Mouse (Mus musculus) right cerebral cortex, adult 18-20 months (tissue): ENCODE results near the gene Wdpcp.
"Not testable (repeated sequence)": the region's sequence is repeated elsewhere in the genome, so short reads cannot be mapped to it uniquely, and the experiment has no call there.

Source experiments
- DNase-seq: peaks from one replicate; pipeline ENCODE4 v3.0.0; 2022; ENCODE audit warnings: mixed read lengths

Gene Wdpcp

DNA sequence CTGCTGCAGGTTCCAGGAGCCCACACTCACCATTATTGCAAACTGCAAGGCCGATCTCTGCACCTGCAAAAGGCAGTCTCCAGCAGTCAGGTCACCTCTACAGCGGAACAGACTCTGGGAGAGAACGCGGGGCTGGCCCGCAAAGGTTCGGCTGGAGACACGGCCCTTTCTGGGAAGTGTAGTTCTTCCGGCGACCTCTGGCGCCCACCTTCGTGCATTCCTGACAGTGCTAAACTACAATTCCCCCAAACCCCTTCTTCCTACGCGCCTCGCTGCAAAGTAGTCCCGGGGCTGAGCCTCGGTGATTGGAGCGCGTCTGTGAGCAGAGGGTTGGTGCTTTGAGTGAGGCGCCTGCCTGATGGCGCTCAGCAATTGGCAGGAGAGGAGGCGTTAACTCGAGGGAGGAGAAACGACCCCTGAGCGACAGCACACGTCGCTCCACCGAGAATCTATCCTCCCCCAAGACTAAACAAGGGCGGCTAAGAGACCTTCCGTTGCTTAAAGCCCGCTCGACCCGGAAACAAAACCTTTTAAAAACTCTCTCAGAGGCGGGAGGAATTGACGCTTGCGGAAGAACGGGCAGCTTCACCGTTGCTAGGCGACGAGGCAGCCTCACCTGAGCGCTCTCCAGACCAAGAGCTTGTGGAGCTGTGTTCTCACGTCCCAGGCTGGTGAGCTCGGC, at the start of gene Wdpcp, which contains the start of gene Mdh1:
Wdpcp (plus strand) TSS at position 536 of the 682 bp plus-strand sequence.
Mdh1 (minus strand) TSS at position 668 of the 682 bp plus-strand sequence.
- peak; percentile 99 for DNase-seq

DNA sequence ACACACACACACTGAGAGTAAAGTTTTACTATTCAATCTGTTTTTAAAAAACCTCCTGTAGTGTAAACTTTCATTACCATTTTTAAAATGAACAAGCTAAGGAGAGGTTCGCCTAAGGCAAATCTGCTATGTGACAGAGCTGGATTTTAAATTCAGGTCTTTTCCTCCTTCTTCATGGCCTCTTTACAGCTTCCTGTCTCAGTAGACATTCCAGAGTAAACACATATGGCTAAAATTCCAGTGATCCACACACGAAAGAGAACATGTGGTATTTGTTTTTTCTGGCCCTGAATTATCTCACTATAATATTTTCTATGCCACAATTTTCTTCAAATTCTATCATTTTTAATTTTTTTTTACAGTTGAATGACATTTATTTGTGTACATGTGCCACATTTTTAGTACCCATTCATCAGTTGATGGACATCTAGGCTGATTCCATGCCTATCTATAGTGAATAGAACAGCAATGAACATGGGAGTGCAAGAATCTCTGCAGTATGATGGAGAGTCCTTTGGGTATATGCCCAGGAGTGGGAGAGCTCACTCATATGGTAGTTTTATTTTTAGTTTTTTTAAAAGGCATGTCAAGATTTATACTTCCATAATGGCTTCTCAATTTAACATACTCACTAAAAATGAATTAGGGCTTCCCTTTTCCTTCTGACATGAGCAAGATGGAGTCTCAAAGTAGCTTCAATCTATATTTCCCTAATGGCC, 43.2 kb upstream of the Wdpcp start:
- no peak for DNase-seq

DNA sequence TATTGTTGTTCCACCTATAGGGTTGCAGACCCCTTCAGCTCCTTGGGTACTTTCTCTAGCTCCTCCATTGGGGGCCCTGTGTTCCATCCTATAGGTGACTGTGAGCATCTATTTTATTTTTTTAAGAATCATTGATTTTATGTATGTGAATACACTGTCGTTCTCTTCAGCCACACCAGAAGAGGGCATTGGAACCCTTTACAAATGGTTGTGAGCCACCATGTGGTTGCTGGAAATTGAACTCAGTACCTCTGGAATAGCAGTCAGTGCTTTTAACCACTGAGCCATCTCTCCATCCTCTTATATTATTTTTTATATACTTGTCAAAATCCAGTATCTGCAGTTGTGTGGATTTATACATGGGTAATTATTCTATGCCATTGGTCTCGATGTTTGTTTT, 41.2 kb upstream of the Wdpcp start:
- DNase-seq: not testable (repeated sequence)

DNA sequence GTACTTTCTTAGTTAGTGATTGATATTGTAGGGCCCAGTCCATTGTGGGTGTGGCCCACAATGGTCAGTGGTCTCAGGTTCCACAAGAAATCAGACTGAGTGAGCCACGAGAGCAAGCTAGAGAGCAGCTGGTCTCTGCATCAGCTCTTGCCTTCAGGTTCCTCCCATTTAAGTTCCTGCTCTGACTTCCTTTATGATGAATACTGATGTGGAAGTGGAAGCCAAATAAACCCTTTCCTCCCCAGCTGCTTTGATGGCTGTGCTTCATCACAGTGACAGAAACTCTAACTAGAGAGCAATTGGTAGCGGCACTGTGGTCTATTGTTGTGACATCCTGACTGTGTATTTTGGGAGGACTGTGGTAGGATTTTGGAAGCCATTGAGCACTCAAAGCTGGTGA, 32.0 kb upstream of the Wdpcp start:
- no peak for DNase-seq

DNA sequence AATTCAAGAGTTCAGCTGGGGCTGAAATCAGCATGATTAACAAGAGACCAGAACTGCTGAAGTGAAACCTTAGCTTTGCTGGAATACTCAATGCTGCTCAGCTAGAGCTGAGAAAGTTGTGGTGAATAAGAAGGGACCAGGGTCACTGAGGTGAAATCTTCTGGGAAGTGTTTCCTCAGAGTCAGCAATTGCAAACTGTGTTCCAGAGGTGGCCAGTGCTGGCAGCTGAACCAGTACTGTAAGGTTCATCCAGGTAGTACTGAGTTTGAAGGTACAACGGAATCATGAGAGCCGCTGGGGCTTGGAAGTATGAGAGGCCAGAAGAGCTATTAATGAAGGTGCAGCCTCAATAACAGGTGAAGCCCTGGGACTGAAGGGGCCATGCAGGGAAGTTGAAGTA, 31.4 kb upstream of the Wdpcp start:
- DNase-seq: no peak

DNA sequence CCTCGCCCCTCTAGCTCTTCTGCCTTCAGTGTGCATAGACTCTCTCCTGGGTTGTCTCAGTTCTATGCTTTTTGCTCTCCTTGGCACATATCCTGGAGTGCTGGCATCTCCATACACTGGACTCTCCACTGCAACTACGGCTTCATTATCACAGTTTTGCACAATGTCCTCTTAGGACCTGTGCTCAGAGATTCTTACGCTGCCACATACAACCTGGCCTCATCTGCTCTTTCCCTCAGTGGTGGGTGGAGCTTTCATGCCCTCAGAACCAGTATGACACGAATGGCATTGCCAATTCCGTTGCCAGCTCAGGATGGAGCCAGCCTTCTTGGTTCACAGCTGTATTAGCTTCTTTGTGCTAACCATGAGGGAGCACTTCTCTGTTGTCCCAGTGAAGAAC, 29.3 kb upstream of the Wdpcp start:
- DNase-seq: no peak

DNA sequence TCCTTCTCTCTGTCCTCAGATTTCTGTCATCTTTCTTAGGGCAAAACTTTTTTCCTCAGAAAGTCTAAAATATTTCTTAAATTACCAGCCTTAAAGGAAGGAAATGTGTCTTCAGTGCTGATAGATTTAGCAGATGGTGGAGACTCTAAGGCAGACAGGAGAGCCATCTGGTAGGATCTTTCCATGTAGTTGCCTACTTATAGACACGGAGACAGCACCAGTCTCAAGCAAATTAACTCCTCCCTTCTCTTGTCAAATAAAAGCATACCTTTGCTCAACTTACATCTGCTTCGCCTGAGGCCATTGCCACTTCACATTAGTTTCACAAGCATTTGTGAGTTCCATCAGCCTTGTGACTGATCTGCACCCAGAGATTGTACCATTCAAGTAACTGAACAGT, 27.0 kb upstream of the Wdpcp start:
- DNase-seq: peak; percentile 42

DNA sequence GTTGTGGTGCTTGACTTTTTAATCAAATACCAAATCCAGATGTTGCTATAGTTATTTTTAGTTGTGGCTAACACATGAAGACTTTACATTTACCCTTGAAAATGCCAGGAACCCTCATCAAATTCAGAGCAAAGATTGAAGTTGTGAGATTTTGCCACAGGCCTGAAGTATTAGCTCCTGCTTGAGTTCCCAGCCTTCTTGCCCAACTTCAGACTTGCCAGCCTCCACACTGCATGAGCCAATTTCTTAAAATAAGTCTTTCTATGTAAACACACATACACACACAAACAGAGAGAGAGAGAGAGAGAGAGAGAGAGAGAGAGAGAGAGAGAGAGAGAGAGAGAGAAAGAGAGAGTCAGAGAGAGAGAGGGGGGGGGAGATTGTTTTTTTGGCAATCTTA, 26.1 kb upstream of the Wdpcp start:
- DNase-seq: no peak

DNA sequence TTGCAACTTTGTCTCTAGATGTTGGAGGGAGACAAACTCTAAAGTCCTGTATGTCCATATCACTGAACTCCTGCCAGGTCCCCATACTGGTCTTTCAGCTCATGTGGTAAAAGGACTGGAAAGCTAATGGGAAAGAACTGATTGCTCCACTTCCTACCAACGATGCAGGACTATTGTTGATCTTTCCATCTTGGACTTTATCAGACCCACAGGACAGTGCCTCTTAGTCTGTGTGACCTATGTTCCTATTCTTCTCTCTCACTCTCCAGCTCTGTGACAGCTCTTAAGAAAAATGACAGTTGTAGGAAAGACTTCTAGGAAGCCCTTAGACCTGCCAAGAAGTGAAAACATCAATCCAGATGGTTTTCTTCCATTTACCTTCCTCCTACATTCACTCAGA, 25.4 kb upstream of the Wdpcp start:
- no peak for DNase-seq

DNA sequence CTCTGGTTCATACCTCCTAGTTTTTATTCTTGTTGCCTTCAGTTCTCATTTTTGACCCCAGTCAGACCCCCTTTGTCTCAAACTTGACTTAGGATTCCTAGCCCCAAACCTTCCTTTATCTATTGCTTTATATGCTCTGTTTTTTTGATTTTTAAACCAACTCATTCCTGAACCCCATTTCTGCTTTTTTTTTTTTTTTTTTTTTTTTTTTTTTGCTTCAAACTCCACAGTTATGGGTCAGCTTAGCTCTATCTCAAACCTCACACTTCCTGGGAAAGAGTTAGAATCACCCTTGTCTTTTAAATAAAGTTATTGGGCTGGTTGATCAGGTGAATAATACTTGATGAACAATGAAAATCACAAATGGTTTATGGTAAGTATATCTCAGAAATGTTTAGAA, 24.5 kb upstream of the Wdpcp start:
- no peak for DNase-seq

DNA sequence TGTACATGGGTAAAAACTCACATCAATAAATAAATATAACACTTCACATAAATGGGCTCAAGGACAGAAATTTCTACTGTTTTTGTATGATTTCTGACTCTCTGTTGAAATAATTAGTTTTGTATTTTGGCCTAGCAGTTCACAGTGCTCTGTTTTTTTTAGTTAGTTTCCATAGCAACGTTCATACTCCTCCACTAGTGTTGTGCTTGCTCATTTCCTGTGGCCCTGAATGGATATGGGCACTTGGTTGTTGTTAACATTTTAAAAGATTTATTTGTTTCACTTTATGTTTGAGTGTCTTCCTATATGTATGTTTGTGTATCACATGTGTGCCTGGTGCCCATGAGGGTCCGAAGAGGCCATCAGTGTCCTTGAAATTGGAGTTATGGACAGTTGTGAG, 23.0 kb upstream of the Wdpcp start:
- no peak for DNase-seq

DNA sequence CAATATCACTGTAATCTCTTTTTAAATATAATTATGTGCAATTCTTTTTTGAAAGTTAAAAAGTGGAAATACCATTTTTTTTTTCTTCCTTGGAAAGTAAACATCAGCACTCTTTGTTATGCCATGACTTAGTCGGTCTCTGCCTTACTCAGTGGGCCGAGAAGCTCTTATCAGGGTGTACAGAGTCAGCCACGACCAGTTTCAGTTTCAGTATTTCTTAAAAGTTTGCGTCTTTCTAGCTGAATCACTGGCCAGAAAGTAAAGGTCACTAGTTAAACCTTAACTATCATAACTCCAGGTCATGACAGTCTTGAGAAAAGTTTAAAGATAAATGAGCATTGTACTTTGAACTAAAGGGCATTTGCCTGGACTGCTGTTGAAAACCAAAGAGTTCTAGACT, 22.3 kb upstream of the Wdpcp start:
- DNase-seq: no peak

DNA sequence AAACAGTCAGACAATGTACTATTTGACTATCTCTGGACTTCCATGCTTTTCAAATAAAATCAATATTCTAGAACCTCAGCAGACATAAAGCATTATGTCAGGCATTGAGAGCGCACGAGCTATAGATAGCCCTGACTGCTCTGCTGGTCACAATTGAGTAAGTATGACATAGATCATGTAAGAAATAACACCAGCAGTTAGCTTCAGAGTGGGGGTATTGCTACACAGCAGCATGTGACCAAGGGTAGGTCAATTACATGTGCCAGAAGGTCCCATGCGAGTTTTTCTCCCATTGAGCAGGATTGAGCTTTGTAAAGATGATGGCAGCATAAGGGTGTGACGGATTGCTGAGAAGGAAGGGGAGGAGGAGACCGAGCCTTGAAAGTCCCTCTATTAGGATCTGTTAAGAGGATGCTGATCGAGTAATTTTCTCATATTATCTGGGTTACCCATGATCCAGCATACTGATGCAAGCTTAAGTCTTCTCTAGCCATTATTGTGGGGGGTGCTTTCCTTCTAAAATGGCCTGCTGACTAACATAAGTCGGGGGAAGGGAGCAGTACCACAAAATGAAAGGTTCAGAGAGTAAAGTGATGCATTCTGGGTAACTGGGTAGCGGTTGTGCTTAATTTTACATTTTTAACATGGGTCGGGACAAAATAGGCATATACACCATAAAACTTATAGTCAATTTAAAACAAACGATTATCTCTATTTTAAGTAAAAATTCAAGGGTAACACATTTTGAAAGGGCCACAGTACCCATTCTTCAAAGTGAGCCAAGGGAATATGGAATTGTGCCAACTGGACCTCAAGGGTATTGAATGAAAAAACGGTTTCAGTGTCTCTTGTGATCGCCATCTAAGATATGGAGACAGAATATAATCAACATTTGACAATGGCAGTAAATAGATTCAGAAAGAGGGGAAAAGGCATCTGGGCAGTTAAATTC, 21.5 kb upstream of the Wdpcp start:
- no peak for DNase-seq

DNA sequence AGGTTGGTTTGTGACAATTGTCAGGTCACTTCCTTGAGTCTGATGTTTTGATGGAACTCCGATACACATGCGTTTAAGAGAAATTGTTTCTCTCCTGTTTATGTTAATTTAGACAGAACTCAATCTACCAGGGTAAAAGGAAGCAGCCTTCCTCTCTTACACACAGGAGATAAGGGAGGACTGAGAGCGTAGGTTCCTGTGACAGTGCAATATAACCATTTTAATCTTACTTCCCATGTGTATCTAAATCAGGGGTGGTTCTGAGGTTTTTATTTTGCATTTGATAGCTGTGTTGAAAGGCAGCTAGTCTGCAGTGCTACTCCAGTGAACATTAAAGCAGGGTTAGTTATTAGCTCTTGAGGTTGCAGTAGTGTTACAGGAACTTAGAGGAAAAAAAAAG, 20.0 kb upstream of the Wdpcp start:
- DNase-seq: no peak

DNA sequence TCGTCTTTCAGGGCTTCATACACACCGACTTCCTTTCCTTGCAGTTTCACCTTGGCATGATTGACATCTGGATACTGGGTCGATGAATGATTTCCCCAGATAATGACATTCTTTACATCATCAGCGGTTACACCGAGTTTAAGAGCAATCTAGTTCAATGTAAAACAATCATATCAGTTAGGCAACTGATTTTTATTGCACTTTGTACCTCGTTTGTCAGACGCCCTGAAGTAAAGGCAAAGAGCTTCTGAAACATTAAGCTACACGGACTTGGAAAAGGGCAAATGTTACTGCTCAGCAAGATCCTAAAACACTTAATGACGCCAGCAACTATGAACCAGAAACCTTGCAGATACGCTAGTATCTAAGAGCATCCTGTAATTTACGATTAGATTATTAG, 12.3 kb upstream of the Wdpcp start:
- no peak for DNase-seq

DNA sequence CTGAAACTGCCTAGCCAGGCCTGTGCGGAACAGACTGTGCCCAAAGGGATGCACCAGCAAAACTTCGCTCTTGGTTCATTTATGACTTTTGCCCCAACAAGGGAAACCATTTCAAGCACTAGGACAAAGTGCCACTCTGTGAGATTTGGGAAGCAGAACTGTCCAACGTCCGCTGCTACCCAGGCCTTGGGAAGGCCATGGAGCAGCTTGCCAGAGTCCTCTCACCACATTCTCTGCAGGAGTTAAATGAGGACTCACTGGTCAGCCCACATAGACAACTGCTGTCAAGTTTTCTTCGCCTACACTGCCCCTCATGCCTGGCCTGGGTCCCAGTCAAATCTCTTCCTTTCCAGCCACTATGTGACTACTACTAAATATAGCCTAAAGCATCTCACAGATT, 10.7 kb upstream of the Wdpcp start:
- peak; percentile 35 for DNase-seq

DNA sequence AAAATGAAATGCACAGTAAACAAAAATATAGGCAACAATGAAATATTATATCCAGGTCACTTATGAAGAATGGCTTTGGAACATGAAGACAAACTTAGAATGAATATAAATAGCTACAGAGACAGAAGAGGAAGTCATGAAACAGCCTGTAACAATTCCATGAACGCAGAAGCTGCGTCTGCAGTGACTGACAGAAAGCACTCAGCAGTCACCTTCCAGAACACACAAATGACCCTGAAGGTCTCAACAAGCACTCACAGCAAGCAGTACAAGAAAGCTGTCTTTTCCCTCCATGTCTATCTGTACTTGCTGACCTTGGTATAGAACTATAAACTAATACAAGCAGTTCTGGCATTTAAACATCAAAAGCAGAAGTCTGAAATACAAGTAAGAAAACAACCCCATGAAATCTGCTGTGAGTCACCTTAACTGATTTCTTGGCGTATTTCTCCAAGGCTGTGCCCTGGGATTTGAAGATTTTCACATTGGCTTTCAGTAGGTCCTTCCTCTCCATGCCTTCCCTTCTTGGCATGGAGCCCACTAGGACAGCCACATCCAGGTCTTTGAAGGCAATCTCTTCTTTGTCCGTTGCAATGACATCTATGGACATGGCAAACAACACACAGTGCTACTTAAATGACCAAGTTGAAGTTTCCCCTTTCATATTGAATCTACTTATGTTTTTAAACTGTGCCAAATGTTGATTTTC, 8.3 kb upstream of the Wdpcp start:
- DNase-seq: no peak

DNA sequence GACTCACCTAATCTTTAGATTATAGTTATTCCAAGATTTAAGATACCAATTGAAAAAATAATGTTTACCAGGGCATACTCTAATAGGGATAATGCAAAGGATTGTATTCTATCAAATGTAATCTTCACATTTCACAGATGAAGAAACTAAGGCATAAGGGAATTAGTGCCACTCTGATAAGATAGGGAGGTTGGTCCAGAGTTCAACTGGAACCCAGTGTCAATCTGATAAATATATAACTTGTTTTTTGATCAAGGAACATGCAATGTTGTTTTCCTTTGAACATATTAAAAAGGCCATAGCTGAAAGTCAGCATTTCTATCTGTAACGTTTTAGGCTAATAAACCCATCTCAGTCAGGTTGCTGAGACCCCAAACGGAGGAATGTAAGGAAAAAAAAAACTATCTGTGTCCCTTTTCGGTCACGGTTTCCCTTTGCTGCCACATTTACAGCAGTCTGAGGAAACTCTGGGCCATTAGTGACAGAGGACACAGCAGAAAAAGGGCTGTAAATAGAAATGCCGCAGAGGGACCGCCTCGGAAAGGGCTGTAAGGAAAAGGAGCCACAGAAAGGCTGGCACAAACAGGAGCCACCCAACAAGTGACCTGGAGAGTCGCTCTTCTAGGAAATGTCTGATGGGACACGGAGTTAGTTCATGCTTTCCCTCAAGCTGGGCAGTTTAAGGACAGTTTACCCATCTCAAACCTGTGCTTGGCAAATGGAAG, 7.2 kb upstream of the Wdpcp start:
- DNase-seq: no peak

DNA sequence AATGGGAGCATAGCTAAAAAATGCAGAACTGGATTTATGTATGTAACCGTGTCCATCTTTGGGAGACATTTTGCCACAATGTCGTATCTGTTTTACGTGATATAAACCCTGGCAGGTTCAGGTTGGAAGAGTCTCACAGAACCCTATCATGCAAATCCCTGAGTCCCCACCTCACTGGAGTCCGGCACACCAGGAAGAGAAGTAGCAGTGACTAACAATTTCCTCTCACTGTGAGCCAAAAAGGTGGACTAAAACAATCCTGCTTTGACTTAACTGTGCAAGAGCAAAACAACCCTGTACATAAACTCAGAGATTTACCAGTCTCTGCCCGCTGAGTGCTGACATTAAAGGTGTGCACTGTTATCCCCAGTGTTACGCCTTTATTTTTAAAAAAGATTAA, 5.1 kb upstream of the Wdpcp start:
- DNase-seq: no peak

DNA sequence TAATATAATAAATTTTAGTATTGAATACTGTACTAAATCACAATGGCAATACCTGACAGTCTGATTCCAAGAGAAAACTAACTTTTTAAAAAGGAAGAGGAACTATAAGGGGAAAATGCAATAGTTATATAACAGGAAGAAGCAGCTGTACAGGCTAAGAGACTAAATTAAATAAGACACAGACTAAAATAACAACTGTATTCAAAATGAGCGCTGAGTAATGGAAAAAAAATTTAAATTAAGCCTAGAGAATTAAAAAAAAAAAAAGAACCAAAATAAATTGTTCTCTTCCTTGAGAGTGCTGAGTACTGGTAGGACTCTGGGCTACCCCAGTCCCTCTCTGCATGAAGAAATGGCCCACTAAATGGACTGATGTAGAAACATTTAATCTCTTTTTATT, 4.3 kb upstream of the Wdpcp start:
- DNase-seq: no peak

DNA sequence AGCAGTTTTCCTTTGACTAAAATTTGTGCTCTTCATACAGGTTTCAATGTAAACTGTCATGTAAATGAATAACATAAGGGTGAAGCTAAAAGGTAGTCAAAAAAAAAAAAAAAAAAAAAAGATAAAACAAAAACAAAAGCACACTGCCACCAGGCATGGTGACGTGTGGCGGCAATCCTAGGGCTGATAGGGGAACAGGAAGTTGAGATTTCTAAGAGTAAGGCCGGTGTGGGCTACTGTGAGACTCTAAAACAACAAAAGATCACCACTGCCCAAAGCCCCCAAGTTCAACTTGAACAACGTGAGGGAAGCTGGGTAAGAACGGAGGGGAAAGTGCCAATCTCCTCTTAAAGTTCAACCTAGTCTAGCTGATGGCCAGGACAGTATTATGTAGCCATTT, 3.0 kb upstream of the Wdpcp start:
- no peak for DNase-seq

DNA sequence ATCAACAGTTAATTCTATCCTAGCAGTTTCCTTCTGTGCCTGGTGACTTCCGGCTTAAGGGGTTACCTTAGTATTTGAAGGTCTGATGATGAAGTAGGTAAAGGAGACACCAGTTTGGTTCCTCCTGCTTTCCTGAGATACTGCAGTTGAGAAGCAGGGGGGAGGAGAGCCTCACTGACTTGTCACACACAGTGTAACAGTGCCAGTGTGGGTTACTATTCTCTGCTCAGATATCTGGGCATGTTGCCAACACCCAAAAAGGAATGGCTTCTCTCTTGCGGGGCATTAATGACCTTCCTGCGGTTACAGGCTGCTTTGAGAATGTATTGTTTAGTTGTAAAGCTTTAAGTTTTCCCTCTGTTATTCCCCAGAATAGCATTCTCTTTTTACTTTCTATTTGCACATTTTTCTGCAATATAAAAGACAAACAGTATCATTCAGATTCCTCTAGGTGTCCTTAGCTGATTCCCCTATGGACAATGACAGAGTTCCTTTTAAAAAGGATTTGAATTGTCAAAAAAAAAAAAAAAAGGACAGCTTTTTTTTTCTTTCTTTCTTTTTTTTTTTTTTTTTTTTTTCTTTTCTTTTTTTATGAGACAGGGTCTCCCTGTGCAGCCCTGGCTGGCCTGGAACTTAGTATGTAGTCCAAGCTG, 2.5 kb upstream of the Wdpcp start:
- DNase-seq: peak; percentile 65
